Mouse (Mus musculus) lung, postnatal 0 days (tissue): Measurements from ENCODE around the gene Pcid2. TPM values are rescaled to one million over a fixed set of nuclear protein-coding genes. Genes with fewer than 3 reads are reported as not detected.

ENCODE experiments used
- ATAC-seq: fragments of 200-750 bp; cut with Nextera tagmentation; 2 replicates; pipeline ENCODE4 v1.8.0; 2017; ENCODE audit warnings: moderate library complexity
- DNase-seq: peaks from one replicate; pipeline ENCODE4 v3.0.0-alpha.2; 2016; ENCODE audit warnings: low spot score
- H3K27ac ChIP-seq: fragments of 300-500 bp; sonication (generic); 2 replicates; pipeline ENCODE4 v1.5.1; 2014; ENCODE audit warnings: antibody characterized with exemption, mild to moderate bottlenecking, low read length, mixed read lengths
- H3K27me3 ChIP-seq: fragments of 300-500 bp; sonication (generic); replicated peaks from 2 replicates; pipeline ENCODE4 v1.6.1; 2014; ENCODE audit warnings: low read length, mixed read lengths; ENCODE audit not compliant: insufficient read depth
- H3K36me3 ChIP-seq: fragments of 300-500 bp; sonication (generic); 2 replicates; pipeline ENCODE4 v1.6.1; 2014; ENCODE audit warnings: low read length, mixed read lengths; ENCODE audit not compliant: insufficient read depth
- H3K4me1 ChIP-seq: fragments of 300-500 bp; sonication (generic); 2 replicates; pipeline ENCODE4 v1.6.1; 2014; ENCODE audit warnings: antibody characterized with exemption, low read depth, low read length, mixed read lengths; ENCODE audit not compliant: insufficient read depth
- H3K4me2 ChIP-seq: fragments of 300-500 bp; sonication (generic); replicated peaks from 2 replicates; pipeline ENCODE4 v1.6.1; 2014; ENCODE audit warnings: low read depth, mild to moderate bottlenecking, low read length, moderate library complexity, mixed read lengths
- H3K4me3 ChIP-seq: fragments of 300-500 bp; sonication (generic); 2 replicates; pipeline ENCODE4 v1.5.1; 2014; ENCODE audit warnings: low read depth, low read length
- H3K9ac ChIP-seq: fragments of 300-500 bp; sonication (generic); replicated peaks from 2 replicates; pipeline ENCODE4 v1.6.1; 2014; ENCODE audit warnings: low read depth, mild to moderate bottlenecking
- H3K9me3 ChIP-seq: fragments of 300-500 bp; sonication (generic); 2 replicates; pipeline ENCODE4 v1.6.1; 2016; ENCODE audit warnings: low read length, mixed read lengths
- CTCF ChIP-seq: IDR thresholded peaks from 2 replicates; pipeline ENCODE4 v1.5.1; 2016; ENCODE audit warnings: antibody characterized with exemption, mild to moderate bottlenecking
- EP300 ChIP-seq: IDR thresholded peaks from 2 replicates; pipeline ENCODE4 v1.6.1; 2016; ENCODE audit warnings: antibody characterized with exemption, mild to moderate bottlenecking, control low read depth
- WGBS: fragments of 180-500 bp; shearing (Covaris S2); extraction: QIAGEN DNeasy Blood & Tissue Kit; methylation state at CpG from one replicate; pipeline ENCODE4 v1.1.7; 2014; 5-methylcytosine and 5-hydroxymethylcytosine counted together
- polyA plus RNA-seq: library from polyadenylated mRNA; unstranded; fragments of >200 nt; fragmentation: Nextera tagmentation; extraction: Ambion mirVana; gene quantifications from 2 replicates; pipeline ENCODE4 v1.2.1, GENCODE M21; 2015

The Pcid2 gene
- polyA plus RNA-seq, 1 experiment from 2014 or later: 18.0 TPM

- Histone ChIP-seq H3K9me3 (no peaks in the 10 kb centered on the region), H3K9ac (no peak overlapping the region), H3K36me3 (0 out of 2 replicates have a peak, but pooled peaks cover 2% of the 10 kb centered on the region), H3K4me1 (no peaks in the 10 kb centered on the region), H3K4me2 (no peak overlapping the region), H3K27ac (no peak overlapping the region), H3K4me3 (no peak overlapping the region), H3K27me3 (no peaks in the 10 kb centered on the region)
- DNase-seq (no peak), ATAC-seq (no peak)
- TF ChIP-seq CTCF (no peak), EP300 (no peak)
- WGBS: 86% methylated on average over 3 of the region's 3 CpGs
Observed at GRCm38 (mm10) chr8:13118516-13118915, 13.3 kb upstream of the Pcid2 start.

GRCm38 (mm10) chr8:13117096-13117495, 11.8 kb upstream of the Pcid2 start:
- Histone ChIP-seq H3K9ac (no peak overlapping the region), H3K27me3 (no peaks in the 10 kb centered on the region), H3K4me3 (no peak overlapping the region), H3K4me2 (no peak overlapping the region), H3K27ac (no peak overlapping the region), H3K36me3 (0 out of 2 replicates have a peak, but pooled peaks cover 5% of the 10 kb centered on the region), H3K4me1 (no peaks in the 10 kb centered on the region), H3K9me3 (no peaks in the 10 kb centered on the region)
- TF ChIP-seq CTCF: no peak
- TF ChIP-seq EP300: no peak
- DNase-seq: no peak
- whole genome bisulfite sequencing: 96% methylated on average over 2 of the region's 2 CpGs
- ATAC-seq: no peak

- no peak overlapping the region for H3K4me3 ChIP-seq
- no peaks in the 10 kb centered on the region for H3K27me3 ChIP-seq
- H3K36me3 ChIP-seq: 0 out of 2 replicates have a peak, but pooled peaks cover 5% of the 10 kb centered on the region
- no peak for TF ChIP-seq CTCF
- TF ChIP-seq EP300: no peak
- H3K4me1 ChIP-seq: no peaks in the 10 kb centered on the region
- H3K4me2 ChIP-seq: no peak overlapping the region
- no peak for DNase-seq
- no peaks in the 10 kb centered on the region for H3K9me3 ChIP-seq
- no peak overlapping the region for H3K9ac ChIP-seq
- 91% methylated on average over 4 of the region's 4 CpGs for WGBS
- H3K27ac ChIP-seq: no peak overlapping the region
- no peak for ATAC-seq
Observed at GRCm38 (mm10) chr8:13113232-13113631, 8.0 kb upstream of the Pcid2 start.

- DNase-seq (no peak), ATAC-seq (no peak)
- Histone ChIP-seq H3K4me2 (no peak overlapping the region), H3K9ac (no peak overlapping the region), H3K36me3 (0 out of 2 replicates have a peak, but pooled peaks cover 5% of the 10 kb centered on the region), H3K4me1 (no peaks in the 10 kb centered on the region), H3K27ac (no peak overlapping the region), H3K9me3 (no peaks in the 10 kb centered on the region), H3K4me3 (no peak overlapping the region), H3K27me3 (no peaks in the 10 kb centered on the region)
- 66% methylated on average over 11 of the region's 11 CpGs for WGBS
- TF ChIP-seq EP300: no peak
- TF ChIP-seq CTCF: no peak
Observed at GRCm38 (mm10) chr8:13111917-13112316, 6.7 kb upstream of the Pcid2 start.

GRCm38 (mm10) chr8:13109416-13109960, 4.2 kb upstream of the Pcid2 start:
- Histone ChIP-seq H3K27me3 (no peaks in the 10 kb centered on the region), H3K4me3 (no peak overlapping the region), H3K4me2 (no peak overlapping the region), H3K27ac (no peak overlapping the region), H3K9ac (0 out of 2 replicates have a peak overlapping the region, but pooled peaks have one; percentile 19), H3K9me3 (no peaks in the 10 kb centered on the region), H3K36me3 (0 out of 2 replicates have a peak, but pooled peaks cover 5% of the 10 kb centered on the region), H3K4me1 (no peaks in the 10 kb centered on the region)
- WGBS: 31% methylated on average over 1 of the region's 1 CpGs
- ATAC-seq (no peak), DNase-seq (no peak)
- TF ChIP-seq CTCF (no peak), EP300 (no peak)

- no peak overlapping the region for H3K9ac ChIP-seq
- no peaks in the 10 kb centered on the region for H3K9me3 ChIP-seq
- 91% methylated on average over 8 of the region's 8 CpGs for WGBS
- H3K4me1 ChIP-seq: peaks cover 2% of the 10 kb centered on the region; the same call in 1 of the 2 replicates
- H3K27me3 ChIP-seq: no peaks in the 10 kb centered on the region
- 0 out of 2 replicates have a peak, but pooled peaks cover 5% of the 10 kb centered on the region for H3K36me3 ChIP-seq
- DNase-seq (no peak), ATAC-seq (no peak)
- H3K4me2 ChIP-seq: no peak overlapping the region
- no peak overlapping the region for H3K4me3 ChIP-seq
- no peak for TF ChIP-seq EP300
- TF ChIP-seq CTCF: no peak
- H3K27ac ChIP-seq: no peak overlapping the region
Observed at GRCm38 (mm10) chr8:13108967-13109366, 3.7 kb upstream of the Pcid2 start.
